Mouse (Mus musculus): ENCODE measurements around the gene Cela3b.

Gene Cela3b

DNA sequence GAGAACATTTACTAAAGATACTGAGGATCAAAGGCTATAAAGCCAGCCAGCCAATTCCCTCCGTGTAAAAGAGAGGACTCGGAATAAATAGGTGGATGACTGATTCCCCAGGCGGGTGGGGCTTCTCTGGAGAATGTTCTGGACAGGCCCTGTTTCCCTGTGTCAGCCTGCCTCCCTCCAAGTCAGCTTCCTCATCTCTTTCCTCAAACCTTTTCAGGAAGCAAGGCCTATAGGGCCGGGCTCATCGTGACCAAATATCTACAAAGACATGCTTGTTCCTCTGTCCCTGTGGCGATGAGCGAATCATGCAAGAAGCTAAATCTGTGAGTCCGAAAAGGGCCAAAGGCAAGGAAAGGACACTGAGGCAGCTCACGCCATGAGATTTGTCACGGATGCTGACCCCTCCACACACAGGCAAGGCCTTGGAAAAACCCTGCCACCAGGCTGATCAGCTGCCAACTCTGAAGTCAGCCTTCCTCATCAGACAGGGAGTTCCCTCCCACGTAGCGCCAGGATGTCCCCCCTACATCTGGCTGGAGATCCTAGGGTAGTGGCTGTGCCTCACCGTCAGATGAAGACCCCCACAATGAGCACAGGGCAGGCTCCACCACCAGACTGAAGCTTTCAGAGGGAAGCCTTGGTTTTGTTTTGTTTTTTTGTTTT, 34.9 kb upstream of the Cela3b start:
- in situ Hi-C loops (cut with MboI; ENCODE audit: low pct_unique_long_range_greater_than_20kb in 1 of 2, low sequenced_read_pairs in 2 of 2, unreplicated experiment in 1 of 2): no loop called here

DNA sequence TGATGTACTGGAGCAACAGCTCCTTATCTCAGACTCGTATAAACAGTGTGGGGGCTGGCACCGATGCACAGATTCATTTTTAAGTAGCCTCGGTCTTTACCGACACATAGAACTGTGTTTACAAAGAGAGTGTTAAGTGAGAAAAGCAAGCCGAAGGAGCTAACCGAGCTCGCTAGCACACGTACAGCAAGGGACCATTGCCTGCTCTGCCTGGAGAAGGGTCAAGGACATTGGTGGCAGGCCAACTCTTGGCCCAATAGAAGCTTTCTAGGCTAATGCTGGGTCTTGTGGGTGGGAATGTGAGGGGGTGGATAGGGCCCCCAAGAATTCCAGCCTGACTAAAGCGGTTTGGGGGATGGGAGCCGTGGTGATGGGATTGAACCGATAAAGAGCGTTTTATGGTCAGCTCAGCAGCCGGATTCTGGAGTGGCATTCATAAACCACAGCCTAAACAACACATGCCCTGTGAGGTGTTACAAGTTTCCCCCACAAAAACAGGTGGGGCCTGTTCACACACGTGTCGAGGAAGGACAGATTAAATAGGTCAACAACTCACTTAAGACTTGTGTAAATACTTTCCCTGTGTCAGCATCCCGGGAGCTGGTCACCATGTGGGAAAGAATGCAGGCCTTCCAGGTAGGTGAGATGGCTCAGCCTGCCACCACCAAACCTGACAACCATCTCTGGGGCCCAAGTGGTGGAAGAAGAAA, 31.8 kb upstream of the Cela3b start:
- in situ Hi-C loops (cut with MboI; ENCODE audit: low pct_unique_long_range_greater_than_20kb in 1 of 2, low sequenced_read_pairs in 2 of 2, unreplicated experiment in 1 of 2): no loop called here

DNA sequence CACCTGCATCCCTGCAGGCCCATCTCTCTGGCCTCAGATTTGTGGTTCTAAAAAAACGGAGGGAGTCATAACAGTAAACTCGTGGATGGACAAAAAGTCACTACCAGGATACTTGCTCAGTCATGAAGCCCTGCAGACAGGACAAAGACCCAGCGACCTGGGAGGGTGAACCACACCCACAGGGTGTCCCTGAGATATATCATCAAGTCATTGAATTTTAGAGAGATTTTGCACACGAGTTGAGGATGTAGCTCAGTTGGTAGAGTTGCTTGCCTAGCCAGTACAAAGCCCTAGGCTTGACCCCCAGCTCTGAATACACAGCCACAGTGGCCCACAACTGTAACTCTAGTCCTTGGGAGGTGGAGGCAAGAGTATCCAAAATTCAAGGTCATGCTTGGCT, 30.9 kb upstream of the Cela3b start:
- in situ Hi-C loops (cut with MboI; ENCODE audit: low pct_unique_long_range_greater_than_20kb in 1 of 2, low sequenced_read_pairs in 2 of 2, unreplicated experiment in 1 of 2): no loop called here

DNA sequence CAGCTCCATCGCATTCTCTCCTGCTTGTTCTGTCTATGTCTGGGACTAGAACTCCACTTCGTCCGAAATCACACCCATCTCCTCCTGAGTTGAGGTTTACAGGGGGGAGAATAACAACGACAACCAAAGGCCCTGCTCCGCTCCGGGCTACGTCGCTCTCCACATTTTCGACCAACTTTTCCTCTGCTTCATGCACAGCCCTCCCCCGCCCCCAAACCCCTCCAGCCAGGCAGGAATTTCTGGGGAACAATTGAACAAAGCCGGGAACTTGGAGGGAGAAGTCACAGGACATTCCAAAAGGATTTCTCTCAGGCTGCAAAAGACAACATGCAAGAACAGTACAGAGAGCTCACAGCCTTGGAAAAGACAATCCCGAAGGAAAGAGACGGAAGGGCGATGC, 30.3 kb upstream of the Cela3b start:
- in situ Hi-C loops (cut with MboI; ENCODE audit: low pct_unique_long_range_greater_than_20kb in 1 of 2, low sequenced_read_pairs in 2 of 2, unreplicated experiment in 1 of 2): no loop called here

DNA sequence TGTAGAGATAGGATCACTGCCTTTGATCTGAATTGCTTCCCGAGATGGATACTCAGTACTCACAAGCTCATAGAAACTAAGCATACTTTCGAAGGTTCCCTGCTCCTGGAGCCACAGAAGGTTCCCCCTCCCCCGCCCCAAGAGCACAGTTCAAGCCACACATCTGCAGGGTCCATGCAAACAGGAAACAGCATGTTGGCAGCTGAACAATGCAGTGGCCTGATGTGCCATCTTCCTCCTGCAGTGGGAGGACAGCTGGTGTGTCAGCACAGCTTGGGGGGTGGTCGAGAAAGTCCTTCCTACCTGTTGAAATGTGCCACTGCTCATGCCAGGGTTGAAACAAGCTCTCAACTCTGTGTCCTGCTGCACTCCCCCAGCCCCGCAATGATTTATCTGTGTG, 28.5 kb upstream of the Cela3b start:
- in situ Hi-C loops (cut with MboI; ENCODE audit: low pct_unique_long_range_greater_than_20kb in 1 of 2, low sequenced_read_pairs in 2 of 2, unreplicated experiment in 1 of 2): loop anchor here (5.0 kb wide), 1 partner anchor 58 kb away; no protein-coding TSS in a partner anchor

DNA sequence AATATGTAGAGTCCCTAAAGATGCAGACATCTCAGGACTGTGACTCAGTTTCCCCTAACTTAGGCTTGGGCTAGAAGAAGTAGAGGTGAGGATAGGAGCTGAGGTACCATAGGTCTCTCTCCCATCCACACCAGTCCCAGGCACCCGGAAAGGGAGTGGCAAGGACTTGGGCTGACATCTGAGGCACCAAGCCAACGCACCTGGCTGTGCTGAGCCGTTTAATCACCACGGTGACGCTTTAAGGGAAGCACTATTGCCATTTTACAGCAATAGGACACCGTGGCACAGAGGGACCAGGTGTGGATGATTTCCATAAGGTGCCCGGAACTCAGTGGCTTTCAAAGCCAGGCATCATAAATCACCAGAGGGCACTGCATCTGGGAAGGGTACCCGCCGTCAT, 28.0 kb upstream of the Cela3b start:
- in situ Hi-C loops (cut with MboI; ENCODE audit: low pct_unique_long_range_greater_than_20kb in 1 of 2, low sequenced_read_pairs in 2 of 2, unreplicated experiment in 1 of 2): loop anchor here (5.0 kb wide), 1 partner anchor 59 kb away; no protein-coding TSS in a partner anchor

DNA sequence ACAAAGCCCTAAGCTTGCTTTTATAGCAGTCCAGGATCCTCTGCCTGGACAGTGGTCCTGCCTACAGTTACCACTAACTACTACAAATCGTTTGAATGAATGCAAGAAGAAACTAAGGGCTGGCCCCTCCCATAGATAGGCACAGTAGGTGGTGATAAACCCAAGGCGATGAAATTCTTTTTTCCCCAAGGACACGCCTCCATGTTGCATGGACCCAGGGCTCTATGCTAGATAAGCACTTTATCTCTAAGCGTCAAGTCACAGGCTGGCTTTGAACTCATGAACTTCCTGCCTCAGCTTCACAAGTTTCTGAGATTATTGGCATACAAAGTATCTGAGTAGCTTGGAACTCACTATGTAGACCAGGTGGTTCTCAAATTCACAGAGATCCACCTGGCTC, 27.0 kb upstream of the Cela3b start:
- in situ Hi-C loops (cut with MboI; ENCODE audit: low pct_unique_long_range_greater_than_20kb in 1 of 2, low sequenced_read_pairs in 2 of 2, unreplicated experiment in 1 of 2): loop anchor here (5.0 kb wide), 1 partner anchor 60 kb away; no protein-coding TSS in a partner anchor

DNA sequence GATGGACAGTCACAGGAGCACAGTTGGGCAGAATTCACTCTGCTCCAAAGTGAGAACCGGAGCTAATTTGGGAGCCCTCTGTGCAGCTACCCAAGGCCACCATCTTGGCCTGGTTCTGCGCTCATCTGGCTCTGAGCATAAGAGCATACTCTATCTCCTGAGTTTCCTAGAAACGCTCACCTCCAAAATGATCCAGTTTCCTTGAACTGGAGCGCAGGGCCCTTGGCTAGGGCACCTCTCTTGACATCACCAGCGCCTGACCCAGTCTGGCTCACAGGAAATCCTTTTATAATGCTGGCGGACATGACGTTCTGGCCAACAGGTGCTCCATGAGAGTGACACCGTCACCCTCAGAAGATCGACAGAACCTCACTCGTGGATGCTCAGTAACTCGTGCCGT, 26.2 kb upstream of the Cela3b start:
- in situ Hi-C loops (cut with MboI; ENCODE audit: low pct_unique_long_range_greater_than_20kb in 1 of 2, low sequenced_read_pairs in 2 of 2, unreplicated experiment in 1 of 2): loop anchor here (5.0 kb wide), 1 partner anchor 61 kb away; no protein-coding TSS in a partner anchor

DNA sequence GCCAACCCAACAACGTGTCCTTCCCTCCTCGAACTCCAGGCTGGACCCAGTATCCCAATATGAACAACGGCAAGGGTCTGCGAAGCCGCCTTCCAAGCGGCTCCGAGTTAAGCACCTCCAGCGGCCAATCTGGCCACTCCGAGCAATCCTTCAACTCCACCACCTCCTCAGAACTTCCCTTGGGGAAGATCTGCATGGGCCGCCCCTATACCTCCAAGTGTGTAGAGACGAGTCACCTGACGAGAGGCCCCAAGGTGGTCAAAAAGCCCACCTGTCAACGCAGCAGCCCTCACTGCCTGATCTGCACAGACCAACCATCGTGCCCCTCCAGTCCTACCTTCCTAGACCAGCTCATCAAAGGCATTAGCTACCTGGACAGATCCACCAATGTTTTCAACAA, 24.2 kb upstream of the Cela3b start:
- in situ Hi-C loops (cut with MboI; ENCODE audit: low pct_unique_long_range_greater_than_20kb in 1 of 2, low sequenced_read_pairs in 2 of 2, unreplicated experiment in 1 of 2): no loop called here

DNA sequence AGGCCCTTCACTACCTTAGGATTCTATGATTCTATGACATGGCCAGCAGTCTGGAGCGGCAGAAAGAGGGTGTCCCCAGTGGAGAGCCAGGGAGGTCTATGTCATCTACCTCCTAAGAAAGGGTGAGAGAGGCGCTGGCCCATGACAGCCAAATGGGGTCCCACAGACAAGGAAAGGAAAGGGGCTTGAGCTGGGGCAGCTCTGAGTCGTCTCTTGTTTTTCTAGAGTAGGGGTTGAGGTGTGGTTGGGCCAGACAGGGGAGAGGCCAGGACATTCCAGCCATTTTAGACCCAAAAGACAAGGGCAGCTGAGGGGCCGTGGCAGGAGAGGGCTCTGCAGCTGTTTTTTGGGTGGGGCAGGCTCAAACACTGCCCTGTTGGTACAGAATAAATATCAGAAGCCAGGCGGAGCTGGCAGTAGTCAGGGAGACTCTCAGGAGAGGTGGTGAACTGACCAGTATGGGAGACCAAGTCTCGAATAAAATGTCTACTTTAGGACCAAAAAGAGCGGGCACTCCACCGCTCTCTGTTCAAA, 23.0 kb upstream of the Cela3b start, which contains the start of gene 1700013G24Rik:
Gene 1700013G24Rik (plus strand): TSS at position 51 of the 534 bp plus-strand sequence.
- in situ Hi-C loops (cut with MboI; ENCODE audit: low pct_unique_long_range_greater_than_20kb in 1 of 2, low sequenced_read_pairs in 2 of 2, unreplicated experiment in 1 of 2): no loop called here

DNA sequence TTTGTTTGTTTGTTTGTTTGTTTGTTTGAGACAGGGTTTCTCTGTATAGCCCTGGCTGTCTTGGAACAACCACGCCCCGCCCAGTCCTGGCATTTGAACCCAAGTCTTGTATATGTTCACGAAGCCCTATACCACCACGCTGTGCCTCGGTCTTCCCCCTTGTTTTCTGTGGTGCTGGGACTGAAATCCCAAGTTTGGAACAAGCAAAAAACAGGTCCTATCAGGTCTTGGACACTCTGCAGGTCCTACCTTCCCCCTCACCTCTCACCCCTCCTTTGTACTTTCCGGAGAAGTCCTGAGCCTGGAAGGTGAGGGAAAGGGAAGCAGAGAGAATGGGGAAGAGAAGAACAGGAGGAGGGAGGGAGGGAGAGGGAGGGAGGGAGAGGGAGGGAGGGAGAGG, 21.9 kb upstream of the Cela3b start:
- in situ Hi-C loops (cut with MboI; ENCODE audit: low pct_unique_long_range_greater_than_20kb in 1 of 2, low sequenced_read_pairs in 2 of 2, unreplicated experiment in 1 of 2): no loop called here

DNA sequence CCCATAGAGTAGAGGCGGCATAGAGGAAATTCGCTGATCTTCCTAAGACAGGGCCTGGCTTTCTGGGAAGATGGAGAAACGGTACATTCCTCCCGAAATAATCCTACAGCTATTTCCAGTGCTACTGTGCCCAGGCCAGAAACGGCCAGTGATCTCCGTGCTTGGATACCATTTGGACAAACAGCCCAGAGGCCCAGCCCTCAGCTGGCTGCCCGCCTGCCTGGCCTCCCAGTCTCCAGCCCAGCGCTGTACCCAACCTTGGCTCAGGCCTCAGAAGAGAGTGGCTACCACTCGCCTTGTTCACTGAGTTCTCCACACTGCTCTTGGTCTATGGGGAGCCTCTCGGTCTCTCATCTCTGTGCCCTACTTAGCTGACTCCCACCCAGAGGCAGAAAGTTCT, 19.4 kb upstream of the Cela3b start:
- in situ Hi-C loops (cut with MboI; ENCODE audit: low pct_unique_long_range_greater_than_20kb in 1 of 2, low sequenced_read_pairs in 2 of 2, unreplicated experiment in 1 of 2): no loop called here

DNA sequence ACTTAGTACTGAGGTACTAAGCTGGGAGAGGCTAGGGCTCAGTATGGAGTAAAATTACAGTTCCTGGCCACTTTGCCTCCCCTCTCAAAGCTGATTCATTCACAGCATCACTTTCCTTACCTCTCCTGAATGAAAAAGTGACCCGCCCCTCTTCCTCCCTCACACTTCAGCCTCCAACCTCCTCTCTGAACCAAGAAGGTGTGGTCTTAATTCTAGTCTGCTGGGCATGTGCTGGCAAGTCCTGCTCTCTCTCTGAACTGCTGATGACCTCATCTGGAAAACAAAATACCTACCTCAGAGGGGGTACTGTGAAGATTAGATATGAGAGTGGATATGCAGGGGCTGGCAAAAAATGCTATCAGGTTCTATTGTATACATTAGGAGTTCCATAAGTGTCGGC, 18.8 kb upstream of the Cela3b start:
- in situ Hi-C loops (cut with MboI; ENCODE audit: low pct_unique_long_range_greater_than_20kb in 1 of 2, low sequenced_read_pairs in 2 of 2, unreplicated experiment in 1 of 2): no loop called here

DNA sequence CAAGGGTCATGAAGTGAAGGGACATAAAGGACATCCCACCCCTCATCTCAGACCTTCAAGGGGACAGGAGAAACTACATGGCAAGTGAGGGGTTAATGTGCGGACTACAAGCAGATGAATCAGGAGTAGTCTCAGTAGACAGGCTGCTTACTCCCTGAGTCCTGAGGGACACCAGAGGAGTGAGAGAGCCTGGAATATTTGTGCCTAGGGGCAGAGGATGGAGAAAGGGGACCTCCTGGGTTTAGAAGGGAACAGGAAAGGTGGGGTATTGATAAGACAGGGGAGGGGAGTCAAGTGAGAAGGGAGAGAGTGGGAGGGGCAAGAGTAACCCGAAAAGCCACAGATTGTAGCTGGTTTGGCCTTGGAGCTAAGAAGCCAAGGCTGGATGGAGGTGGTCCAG, 18.3 kb upstream of the Cela3b start:
- in situ Hi-C loops (cut with MboI; ENCODE audit: low pct_unique_long_range_greater_than_20kb in 1 of 2, low sequenced_read_pairs in 2 of 2, unreplicated experiment in 1 of 2): no loop called here

DNA sequence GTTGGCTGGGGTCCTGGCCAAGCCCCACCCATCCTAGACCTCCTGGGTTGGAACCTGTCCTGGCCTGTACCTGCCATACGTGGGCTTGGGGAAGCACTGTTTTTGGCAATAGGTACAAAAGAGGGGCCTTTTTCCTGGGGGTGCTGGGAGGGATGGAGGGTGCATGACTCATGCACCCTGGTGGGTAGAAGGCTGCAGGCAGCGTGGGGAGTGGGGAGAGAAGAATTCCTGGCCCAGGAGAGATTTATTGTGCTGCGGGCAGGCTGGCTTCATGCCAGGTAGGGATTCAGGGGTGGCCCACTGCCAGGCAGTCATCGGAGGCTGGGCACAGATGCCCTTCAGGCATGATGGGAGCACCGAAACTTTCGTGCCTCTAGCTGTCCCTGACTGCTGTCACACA, 17.9 kb upstream of the Cela3b start:
- in situ Hi-C loops (cut with MboI; ENCODE audit: low pct_unique_long_range_greater_than_20kb in 1 of 2, low sequenced_read_pairs in 2 of 2, unreplicated experiment in 1 of 2): no loop called here

DNA sequence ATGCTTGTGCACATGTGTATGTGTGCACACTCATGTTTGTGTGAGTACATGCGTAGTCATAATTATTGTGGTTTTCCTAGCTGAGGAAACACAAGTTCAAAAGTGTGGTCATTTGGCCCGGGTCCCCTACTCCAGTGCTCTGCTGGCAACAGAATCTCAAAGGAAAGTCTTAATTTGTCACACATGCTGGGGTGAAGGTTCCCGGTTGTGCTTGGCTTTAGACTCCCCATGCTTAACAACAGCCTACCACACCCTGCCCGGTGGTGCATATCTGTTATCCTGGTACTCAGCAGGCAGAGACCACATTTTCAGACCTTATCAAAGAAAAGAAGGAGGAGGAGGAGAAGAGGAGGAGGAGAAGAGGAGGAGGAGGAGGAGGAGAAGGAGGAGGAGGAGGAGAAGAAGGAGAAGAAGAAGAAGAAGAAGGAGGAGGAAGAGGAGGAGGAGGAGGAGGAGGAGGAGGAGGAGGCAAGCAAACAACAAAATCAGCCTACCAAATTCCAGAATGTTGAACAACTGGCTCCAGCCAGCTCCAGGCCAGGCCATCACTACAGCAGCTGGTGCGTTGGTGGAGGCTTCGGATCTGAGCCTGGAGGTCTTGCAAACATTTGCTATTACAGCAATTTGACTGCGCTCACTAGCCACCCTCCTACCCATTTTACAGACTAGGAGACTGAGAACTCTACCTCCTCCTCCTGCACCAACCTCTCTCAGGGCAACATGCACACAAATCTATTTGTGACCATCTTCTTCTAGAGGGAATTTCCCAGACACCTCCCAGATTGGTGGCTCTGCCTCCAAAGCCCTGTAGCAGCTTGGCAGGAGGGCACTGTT, 17.2 kb upstream of the Cela3b start:
- in situ Hi-C loops (cut with MboI; ENCODE audit: low pct_unique_long_range_greater_than_20kb in 1 of 2, low sequenced_read_pairs in 2 of 2, unreplicated experiment in 1 of 2): no loop called here

DNA sequence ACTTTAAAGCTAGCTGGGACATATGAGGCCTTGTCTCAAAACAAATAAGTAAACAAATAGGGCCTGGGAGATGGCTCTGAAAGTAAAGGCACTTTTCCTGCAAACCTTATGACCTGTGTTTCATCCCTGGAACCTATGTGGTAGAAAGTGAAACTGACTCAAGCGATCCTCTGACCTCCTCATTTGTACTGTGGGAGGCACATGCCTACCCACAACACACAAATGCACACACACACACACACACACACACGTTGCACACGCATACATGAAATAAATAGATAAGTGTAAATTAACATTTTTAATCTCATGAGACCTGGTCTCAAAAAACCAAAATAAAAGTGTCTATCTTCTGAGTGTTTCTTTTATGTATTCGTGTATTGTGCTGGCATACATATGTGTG, 15.5 kb upstream of the Cela3b start:
- in situ Hi-C loops (cut with MboI; ENCODE audit: low pct_unique_long_range_greater_than_20kb in 1 of 2, low sequenced_read_pairs in 2 of 2, unreplicated experiment in 1 of 2): no loop called here

DNA sequence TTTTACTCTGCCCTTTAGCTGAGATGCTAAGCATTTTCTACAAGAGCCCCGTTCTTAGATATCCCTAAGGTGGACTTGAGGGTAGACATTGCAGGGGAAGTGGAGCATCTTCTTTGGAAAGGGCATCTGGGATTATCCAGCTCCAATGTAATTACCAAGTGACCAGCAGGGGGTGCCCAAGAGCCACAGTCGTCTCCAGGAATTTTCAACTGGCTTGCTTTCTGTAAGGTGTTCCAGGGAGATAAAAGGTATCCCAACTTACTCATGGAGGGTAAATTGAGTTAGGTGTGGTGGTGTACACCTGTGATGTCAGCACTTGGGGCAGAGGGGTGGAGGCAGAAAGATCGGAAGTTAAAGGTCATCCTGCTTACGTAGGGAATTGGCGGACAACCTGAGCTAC, 13.3 kb upstream of the Cela3b start:
- in situ Hi-C loops (cut with MboI; ENCODE audit: low pct_unique_long_range_greater_than_20kb in 1 of 2, low sequenced_read_pairs in 2 of 2, unreplicated experiment in 1 of 2): loop anchor here in 1 of 2 experiments (5.0 kb wide), 1 partner anchor 134 kb away; no protein-coding TSS in a partner anchor

DNA sequence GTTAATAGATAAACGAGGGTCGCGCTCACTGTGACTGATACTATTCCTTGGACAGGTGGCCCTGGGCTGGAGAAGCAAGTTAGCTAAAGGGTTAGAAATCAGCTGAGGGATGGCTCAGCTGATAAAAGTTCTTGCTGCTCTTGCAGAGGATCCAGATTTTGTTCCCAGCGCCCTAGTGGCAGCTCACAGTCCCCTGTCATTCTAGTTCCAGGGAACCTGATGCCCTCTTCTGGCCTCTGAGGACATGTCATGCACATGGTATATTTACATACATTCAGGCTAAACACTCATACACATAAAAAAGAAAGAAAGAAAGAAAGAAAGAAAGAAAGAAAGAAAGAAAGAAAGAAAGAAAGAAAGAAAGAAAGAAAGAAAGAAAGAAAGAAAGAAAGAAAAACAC, 11.0 kb upstream of the Cela3b start:
- in situ Hi-C loops (cut with MboI; ENCODE audit: low pct_unique_long_range_greater_than_20kb in 1 of 2, low sequenced_read_pairs in 2 of 2, unreplicated experiment in 1 of 2): loop anchor here in 1 of 2 experiments (5.0 kb wide), 1 partner anchor 136 kb away; no protein-coding TSS in a partner anchor
